Mouse (Mus musculus) urinary bladder, postnatal 36 days (tissue): Measurements from ENCODE around the gene Shisa6.

ENCODE experiments used
- DNase-seq, 2 experiments: peaks; one replicate each; pipeline ENCODE4 v3.0.0; 2022; ENCODE audit warnings: low spot score in 2 of 2, mixed read lengths in 1 of 2

Gene Shisa6

GRCm38 (mm10) chr11:66525371-66526045 lies at the start of gene Shisa6:
Gene Shisa6, minus strand, starts transcription at chr11:66525964.
- peak in 1 of 2 experiments; percentile 1 for DNase-seq

- DNase-seq: no peak
Observed at GRCm38 (mm10) chr11:66573888-66574287, 48.1 kb upstream of the Shisa6 start.

GRCm38 (mm10) chr11:66569045-66569444 lies 43.3 kb upstream of the Shisa6 start:
- no peak for DNase-seq

- no peak for DNase-seq
Observed at GRCm38 (mm10) chr11:66568386-66568791, 42.6 kb upstream of the Shisa6 start.

GRCm38 (mm10) chr11:66567382-66567781 lies 41.6 kb upstream of the Shisa6 start:
- no peak for DNase-seq

- no peak for DNase-seq
Observed at GRCm38 (mm10) chr11:66562274-66562673, 36.5 kb upstream of the Shisa6 start.

- no peak for DNase-seq
Observed at GRCm38 (mm10) chr11:66537820-66538219, 12.1 kb upstream of the Shisa6 start.

- DNase-seq: no peak
Observed at GRCm38 (mm10) chr11:66535866-66536265, 10.1 kb upstream of the Shisa6 start.

GRCm38 (mm10) chr11:66535156-66535555 lies 9.4 kb upstream of the Shisa6 start:
- no peak for DNase-seq

GRCm38 (mm10) chr11:66534291-66534690 lies 8.5 kb upstream of the Shisa6 start:
- DNase-seq: no peak

GRCm38 (mm10) chr11:66528146-66528545 lies 2.4 kb upstream of the Shisa6 start:
- no peak for DNase-seq

GRCm38 (mm10) chr11:66527343-66527742 lies 1.6 kb upstream of the Shisa6 start:
- no peak for DNase-seq

- DNase-seq: no peak
Observed at GRCm38 (mm10) chr11:66526981-66527320, 1.2 kb upstream of the Shisa6 start.

- DNase-seq: peak in 1 of 2 experiments; percentile 2
Observed at GRCm38 (mm10) chr11:66526046-66526980, 549 bp upstream of the Shisa6 start.

GRCm38 (mm10) chr11:66524251-66524650 lies 1.5 kb downstream of the Shisa6 start:
- DNase-seq: no peak

- no peak for DNase-seq
Observed at GRCm38 (mm10) chr11:66522376-66522775, 3.4 kb downstream of the Shisa6 start.

GRCm38 (mm10) chr11:66519386-66519785 lies 6.4 kb downstream of the Shisa6 start:
- DNase-seq: no peak

GRCm38 (mm10) chr11:66514346-66514745 lies 11.4 kb downstream of the Shisa6 start:
- no peak for DNase-seq

GRCm38 (mm10) chr11:66500951-66501350 lies 24.8 kb downstream of the Shisa6 start:
- DNase-seq: no peak

GRCm38 (mm10) chr11:66498857-66499445 lies 26.8 kb downstream of the Shisa6 start:
- no peak for DNase-seq

- DNase-seq: no peak
Observed at GRCm38 (mm10) chr11:66496235-66496634, 29.5 kb downstream of the Shisa6 start.

- DNase-seq: no peak
Observed at GRCm38 (mm10) chr11:66494391-66494790, 31.4 kb downstream of the Shisa6 start.

- DNase-seq: no peak
Observed at GRCm38 (mm10) chr11:66487765-66488164, 38.0 kb downstream of the Shisa6 start.
